Mouse (Mus musculus) ovary, adult 10 weeks (tissue): ENCODE data around the gene Gm7579. TPM values are rescaled to one million over a fixed set of nuclear protein-coding genes. Genes with fewer than 3 reads are reported as not detected.

Source experiments
- polyA plus RNA-seq: library from polyadenylated mRNA; stranded (reverse); fragments of 350-450 nt; fragmentation: Illumina TruSeq; extraction: RNeasy Lipid Tissue Mini Kit (QIAGEN cat#74804); gene quantifications from one replicate; pipeline ENCODE4 v1.2.3, GENCODE M21; 2014

Gene Gm7579
- polyA plus RNA-seq = not detected

GRCm38 (mm10) chr7:142211559-142211958 is at the start of gene Gm7579:
TSS of gene Gm7579 (plus strand) at chr7:142211859.

GRCm38 (mm10) chr7:142165639-142166038 is 46.0 kb upstream of the Gm7579 start, which contains the start of gene Gm4553:
TSS of gene Gm4553 (minus strand) at chr7:142165739.

GRCm38 (mm10) chr7:142175905-142176304 is 35.8 kb upstream of the Gm7579 start, which contains the start of gene Krtap5-2:
TSS of gene Krtap5-2 (minus strand) at chr7:142176005.

GRCm38 (mm10) chr7:142190289-142190688 is 21.4 kb upstream of the Gm7579 start, which contains the start of gene Gm10153:
TSS of gene Gm10153 (minus strand) at chr7:142190389.

GRCm38 (mm10) chr7:142201064-142201463 is 10.6 kb upstream of the Gm7579 start, which contains the start of gene Krtap5-3:
TSS of gene Krtap5-3 (plus strand) at chr7:142201364.

GRCm38 (mm10) chr7:142229871-142230270 is 18.2 kb downstream of the Gm7579 start, which contains the start of gene Krtap5-5:
TSS of gene Krtap5-5 (minus strand) at chr7:142229971.

GRCm38 (mm10) chr7:142240978-142241377 is 29.3 kb downstream of the Gm7579 start, which contains the start of gene Gm40460:
TSS of gene Gm40460 (minus strand) at chr7:142241078.

GRCm38 (mm10) chr7:142258254-142258653 is 46.6 kb downstream of the Gm7579 start, which contains the start of gene Gm2431:
TSS of gene Gm2431 (minus strand) at chr7:142258354.

Other genes starting within 250 kb of the Gm7579 start
- 10.5 TPM for gene Mob2, start 150.8 kb upstream of the Gm7579 start, polyA plus RNA-seq
- 0.43 TPM for gene Dusp8, start 116.0 kb upstream of the Gm7579 start, polyA plus RNA-seq
- not detected for gene Gm45618, start 91.1 kb upstream of the Gm7579 start, polyA plus RNA-seq
- gene Gm39115, start 75.8 kb upstream of the Gm7579 start, polyA plus RNA-seq = not detected
- not detected for gene Gm45337, start 67.3 kb upstream of the Gm7579 start, polyA plus RNA-seq
- gene Gm29735, start 54.7 kb upstream of the Gm7579 start, polyA plus RNA-seq = not detected
- not detected for gene Gm4553, start 46.1 kb upstream of the Gm7579 start, polyA plus RNA-seq
- not detected for gene Krtap5-2, start 35.9 kb upstream of the Gm7579 start, polyA plus RNA-seq
- not detected for gene Gm10153, start 21.5 kb upstream of the Gm7579 start, polyA plus RNA-seq
- not detected for gene Krtap5-3, start 10.5 kb upstream of the Gm7579 start, polyA plus RNA-seq
- gene Krtap5-5, start 18.1 kb downstream of the Gm7579 start, polyA plus RNA-seq = not detected
- not detected for gene Gm40460, start 29.2 kb downstream of the Gm7579 start, polyA plus RNA-seq
- not detected for gene Gm2431, start 46.5 kb downstream of the Gm7579 start, polyA plus RNA-seq
- not detected for gene Gm4559, start 62.5 kb downstream of the Gm7579 start, polyA plus RNA-seq
- gene Krtap5-1, start 85.3 kb downstream of the Gm7579 start, polyA plus RNA-seq = not detected
- gene Krtap5-4, start 91.7 kb downstream of the Gm7579 start, polyA plus RNA-seq = not detected
- not detected for gene Ifitm10, start 161.9 kb downstream of the Gm7579 start, polyA plus RNA-seq
- 29.8 TPM for gene Gm49369, start 170.8 kb downstream of the Gm7579 start, polyA plus RNA-seq
- gene Ctsd, start 176.2 kb downstream of the Gm7579 start, polyA plus RNA-seq = 23.6 TPM
- gene Syt8, start 223.0 kb downstream of the Gm7579 start, polyA plus RNA-seq = not detected
- not detected for gene Tnni2, start 229.9 kb downstream of the Gm7579 start, polyA plus RNA-seq
- 8.0 TPM for gene Lsp1, start 248.9 kb downstream of the Gm7579 start, polyA plus RNA-seq